Mouse (Mus musculus) brain, embryonic 14.5 days (tissue): ENCODE results near the gene Plac9a.

Source experiments
- CTCF ChIP-seq: fragments of 200-500 bp; IDR thresholded peaks from 2 replicates; pipeline ENCODE4 v1.5.1; 2012; ENCODE audit warnings: inconsistent platforms, mild to moderate bottlenecking, moderate library complexity, borderline replicate concordance; ENCODE audit not compliant: insufficient read depth, insufficient read length; ENCODE audit errors: extremely low read depth
- POLR2A ChIP-seq: fragments of 200-500 bp; IDR thresholded peaks from 2 replicates; pipeline ENCODE4 v1.6.1; 2012; ENCODE audit warnings: mild to moderate bottlenecking, inconsistent platforms, borderline replicate concordance; ENCODE audit not compliant: poor library complexity, insufficient read depth, insufficient read length, severe bottlenecking; ENCODE audit errors: extremely low read depth

DNA sequence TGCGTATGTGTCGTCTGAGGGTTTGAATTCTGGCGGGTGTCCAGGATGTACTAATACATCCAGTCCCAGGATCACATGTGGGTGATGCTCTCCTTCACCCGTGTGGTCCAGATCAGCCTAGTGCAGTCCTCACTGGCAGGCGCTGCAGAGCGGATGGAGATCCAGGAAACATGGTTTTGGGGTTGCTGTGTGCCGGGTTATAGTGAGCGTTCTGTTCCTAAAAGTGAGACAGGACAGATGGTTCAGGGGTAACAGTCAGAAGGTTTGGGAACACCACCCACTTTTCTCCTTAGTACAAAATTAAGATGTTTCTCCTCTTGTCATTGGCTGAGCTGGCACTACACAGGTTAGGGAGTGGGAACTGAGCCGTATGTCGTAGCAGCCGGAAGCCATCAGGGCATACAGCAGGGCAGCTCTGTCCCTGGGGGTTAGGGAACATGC, 50.8 kb downstream of the Plac9a start:
- TF ChIP-seq CTCF (no peak), POLR2A (no peak)
